Mouse (Mus musculus) activated CD4-positive, CD25-positive, alpha-beta regulatory T cell, adult 4 months (primary cell): ENCODE data around the gene Acsbg2. TPM values are rescaled to one million over a fixed set of nuclear protein-coding genes. Genes with fewer than 3 reads are reported as not detected.

Experiments
- ATAC-seq: one replicate; pipeline ENCODE4 v1.8.0; 2017
- polyA plus RNA-seq, 2 experiments: library from polyadenylated mRNA; unstranded; fragments of 100-300 nt; shearing (Covaris generic); gene quantifications; one replicate each; pipeline ENCODE4 v1.2.1; 2017

Gene Acsbg2
- polyA plus RNA-seq, 2 experiments from 2014 or later, result 0.21 TPM; not detected in 1

DNA sequence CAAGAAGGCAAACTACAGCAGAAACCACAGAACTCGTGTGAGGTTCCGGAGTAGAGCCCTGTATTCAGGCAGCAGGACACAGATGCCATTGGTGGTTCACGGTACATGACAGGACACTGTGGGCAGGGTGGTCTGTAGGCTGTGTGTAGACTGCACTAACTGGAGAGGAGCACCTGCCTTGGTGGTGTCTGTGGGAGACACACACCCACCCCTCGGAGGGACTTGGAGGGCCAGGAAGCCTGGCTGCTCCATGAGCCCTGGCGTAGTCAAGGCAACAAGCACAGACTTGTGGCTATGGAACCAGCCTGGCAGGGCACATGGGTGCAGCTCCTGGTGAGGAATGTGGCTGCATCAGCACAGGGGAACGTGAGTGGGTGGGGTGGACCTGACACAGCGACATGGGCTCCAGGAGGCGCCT is 54.5 kb downstream of the Acsbg2 start:
- ATAC-seq, result peak; percentile 93

DNA sequence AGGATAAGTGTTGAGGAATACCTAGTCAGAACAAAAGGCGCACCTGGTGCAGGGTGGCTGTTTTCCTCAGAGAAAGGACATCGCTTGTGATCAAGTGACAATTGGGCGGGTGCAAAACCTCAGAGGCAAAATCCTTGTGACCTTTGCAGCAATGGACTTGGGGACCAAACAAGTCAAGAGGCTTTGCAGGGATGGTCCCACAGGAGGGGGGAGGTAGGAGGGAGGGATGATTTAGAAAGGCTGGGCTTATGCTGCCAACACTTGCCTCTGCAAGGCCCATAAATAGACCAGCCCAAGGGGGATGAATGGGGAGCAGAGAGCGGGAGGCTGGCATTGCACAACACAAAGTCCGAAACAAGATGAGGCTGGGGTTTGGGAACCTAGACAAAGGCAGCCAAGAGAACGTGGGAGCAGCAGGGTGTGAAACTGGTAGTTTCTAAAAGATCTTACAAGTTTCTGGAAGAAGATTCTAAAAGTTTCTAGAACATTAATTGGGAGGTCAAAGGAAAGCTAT is 55.2 kb downstream of the Acsbg2 start:
- no peak for ATAC-seq

DNA sequence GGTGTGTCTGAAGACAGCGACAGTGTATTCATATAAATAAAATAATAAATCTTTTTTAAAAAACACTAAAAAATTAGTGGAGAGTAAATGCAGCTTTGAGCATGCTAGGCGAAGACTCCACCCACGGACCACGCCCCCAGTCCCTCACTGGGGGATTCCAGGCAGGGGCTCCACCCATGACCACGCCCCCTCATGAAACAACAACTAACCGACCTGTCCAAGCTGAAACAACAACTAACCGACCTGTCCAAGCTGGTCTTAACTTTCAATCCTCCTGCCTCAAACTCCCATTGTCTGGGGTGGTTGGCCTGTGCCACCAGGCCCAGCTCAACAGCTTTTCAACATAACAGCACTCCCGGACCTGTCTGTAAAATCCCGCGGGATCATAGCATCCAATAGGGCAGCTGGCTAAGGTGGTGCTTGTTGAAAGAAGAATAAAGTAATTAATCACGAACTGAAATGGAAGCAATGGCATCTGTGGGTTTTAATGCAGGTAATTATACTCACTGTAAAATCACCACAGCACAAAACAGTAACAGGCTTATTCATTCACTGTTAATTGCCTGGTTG is 56.1 kb downstream of the Acsbg2 start:
- ATAC-seq, result no peak

DNA sequence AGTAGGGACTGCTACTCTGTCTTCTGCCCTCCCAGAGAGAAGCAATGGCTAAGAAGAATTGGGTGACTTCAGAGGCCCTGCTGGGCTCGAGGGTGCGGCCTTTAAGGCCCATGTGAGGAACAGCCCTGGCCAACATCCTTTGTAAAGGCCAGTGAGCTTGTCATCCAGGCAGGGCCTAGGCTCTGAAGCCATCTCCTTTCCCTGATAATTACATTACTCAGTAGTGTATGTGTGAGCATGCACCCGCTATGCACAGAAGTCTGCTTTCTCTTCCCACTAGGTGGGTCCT is 59.2 kb downstream of the Acsbg2 start:
- ATAC-seq, result no peak

DNA sequence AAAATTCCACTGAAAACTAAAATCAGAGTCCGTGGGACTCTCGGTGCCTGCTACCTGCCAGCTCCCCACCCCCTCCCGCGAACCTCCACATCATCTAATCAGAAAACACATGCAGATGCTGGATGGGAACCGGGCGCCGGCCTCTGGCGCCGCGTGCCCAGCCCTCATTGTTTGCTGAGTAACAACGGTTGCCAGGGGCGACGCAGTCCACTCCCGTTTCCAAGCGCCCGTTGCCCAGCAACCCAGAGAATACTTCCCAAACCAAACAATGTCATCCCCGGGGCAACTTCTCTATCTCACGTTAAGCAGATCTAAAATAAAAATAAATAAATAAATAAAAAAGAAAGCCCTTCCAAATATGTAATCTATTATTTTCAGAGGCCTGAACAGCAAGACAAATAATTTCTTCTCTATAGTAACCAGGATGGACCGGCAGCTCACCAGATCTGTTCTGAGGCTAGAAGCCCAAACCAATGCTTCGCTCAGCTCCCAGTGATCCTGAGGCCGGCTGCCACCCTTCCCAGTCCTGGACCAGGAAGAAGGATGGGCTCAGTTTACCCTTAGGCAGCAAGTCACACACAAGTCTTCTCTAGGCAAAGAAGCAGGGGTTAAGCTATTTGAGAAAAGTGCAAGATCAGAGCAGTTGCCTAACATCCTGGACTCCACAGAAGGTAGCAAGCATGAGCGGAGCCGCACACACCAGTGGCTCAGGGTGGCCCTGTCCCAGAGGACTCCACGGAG is 59.8 kb downstream of the Acsbg2 start:
- no peak for ATAC-seq

DNA sequence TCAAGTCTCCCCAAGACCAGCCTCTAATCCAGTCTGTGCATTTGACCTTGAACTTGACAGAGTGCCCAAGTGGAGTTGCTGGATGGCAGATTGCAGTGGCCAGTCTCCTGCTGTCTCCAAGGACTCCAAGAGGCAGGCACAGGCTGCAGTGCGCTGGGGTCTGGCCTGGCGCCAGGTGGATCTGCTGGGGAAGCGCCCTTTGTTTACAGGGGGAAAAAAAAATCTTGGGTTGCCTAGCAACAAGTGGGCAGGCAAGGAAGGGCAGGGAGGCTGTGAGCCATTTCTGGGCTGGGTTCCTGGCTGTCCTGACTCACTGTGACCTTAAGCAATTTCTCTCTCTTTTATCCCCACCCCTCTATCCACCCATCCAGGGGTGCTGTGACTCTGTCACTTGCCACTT is 64.0 kb downstream of the Acsbg2 start:
- no peak for ATAC-seq

DNA sequence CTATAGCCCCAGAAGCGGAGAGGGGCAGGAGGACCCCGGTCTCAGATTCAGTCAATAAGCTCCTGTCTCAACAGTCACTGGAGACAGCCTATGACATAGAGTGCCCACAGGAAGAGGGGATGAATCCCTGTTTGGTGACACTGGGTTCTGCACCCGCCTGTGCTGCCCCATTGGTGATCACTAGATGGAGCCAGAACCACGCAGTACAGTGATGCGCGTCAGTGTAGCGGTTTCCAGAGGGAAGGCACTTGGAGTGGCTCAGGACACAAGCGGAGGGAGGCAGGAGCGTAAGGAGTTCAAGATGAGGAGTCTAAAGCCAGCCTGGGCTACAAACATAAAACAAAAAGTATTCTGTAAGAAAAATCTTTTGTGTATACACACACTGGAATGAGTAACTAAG is 65.7 kb downstream of the Acsbg2 start:
- ATAC-seq, result peak; percentile 69

DNA sequence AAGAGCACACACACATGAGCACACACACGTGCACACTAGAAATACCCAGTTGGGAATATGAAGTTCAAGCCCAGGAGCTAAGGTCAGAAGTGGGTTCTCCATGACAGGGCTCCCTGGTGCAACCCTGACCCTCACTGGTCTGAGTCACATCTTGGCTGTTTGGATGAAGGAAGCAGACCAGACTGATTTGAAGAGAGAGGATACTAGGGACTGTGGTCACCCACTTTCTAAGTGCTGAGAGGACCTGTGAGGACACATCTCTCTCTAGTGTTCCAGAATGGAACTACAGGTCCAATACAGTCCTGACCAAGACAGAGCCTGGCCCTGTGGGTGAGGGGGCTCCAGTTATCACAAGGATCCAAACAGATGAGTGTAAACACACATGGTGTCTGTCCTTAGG is 68.5 kb downstream of the Acsbg2 start:
- no peak for ATAC-seq

DNA sequence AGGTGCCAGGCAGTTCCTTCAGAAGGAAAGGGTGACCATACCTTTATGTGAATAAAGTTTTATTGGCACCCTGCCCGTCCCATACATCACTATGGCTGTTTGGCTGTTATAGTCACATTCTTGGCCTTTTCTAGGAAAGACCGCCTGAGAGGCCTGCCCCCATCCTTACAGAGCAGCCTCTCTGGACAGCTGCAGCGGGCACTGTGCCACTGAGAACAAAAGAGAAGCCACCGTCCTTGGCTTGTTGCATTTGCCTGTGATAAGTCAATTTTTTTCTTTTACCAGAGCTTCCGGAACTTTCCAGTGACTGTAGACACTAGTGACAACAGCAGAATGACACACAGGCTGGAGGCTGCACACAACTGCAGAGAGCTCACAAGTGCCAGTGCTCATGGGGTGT is 69.3 kb downstream of the Acsbg2 start:
- no peak for ATAC-seq

DNA sequence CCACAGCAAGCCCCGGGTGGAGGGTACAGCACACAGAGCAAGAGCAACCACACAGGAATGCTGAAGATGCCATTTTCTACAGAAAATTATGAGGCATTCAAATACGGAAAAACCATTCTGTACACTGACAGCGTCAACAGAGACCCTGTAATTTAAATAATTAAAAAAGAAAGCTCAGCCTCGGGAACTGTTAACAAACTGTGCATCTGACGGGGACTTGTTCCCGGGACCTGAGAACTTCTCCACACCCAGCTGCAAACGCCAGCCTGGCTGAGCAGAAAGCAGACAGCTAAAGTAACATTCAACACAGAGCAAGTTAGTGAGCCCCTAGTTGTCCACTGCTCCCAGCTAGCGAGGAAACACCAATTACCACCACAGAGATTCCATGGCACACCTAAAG is 72.2 kb downstream of the Acsbg2 start:
- no peak for ATAC-seq

DNA sequence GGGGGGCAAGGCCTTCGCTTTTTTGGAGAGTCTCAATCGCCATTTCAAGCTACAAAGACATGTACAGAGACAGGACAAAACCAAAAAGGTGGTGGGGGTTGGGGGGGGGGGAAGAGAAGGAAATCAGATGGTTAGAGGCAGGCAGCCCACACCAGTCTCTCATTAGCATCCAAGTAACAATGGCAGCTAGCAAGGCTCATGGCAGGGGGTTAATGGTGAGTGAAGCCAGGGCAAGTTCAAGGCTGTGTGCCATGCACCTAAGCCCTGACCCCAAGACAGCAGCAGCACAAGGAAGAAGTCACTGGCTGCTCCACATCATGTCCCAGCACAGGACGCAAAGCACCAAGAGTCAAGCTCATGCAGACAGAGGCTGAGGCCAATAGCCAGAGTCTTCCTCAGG is 75.0 kb downstream of the Acsbg2 start:
- ATAC-seq, result no peak

DNA sequence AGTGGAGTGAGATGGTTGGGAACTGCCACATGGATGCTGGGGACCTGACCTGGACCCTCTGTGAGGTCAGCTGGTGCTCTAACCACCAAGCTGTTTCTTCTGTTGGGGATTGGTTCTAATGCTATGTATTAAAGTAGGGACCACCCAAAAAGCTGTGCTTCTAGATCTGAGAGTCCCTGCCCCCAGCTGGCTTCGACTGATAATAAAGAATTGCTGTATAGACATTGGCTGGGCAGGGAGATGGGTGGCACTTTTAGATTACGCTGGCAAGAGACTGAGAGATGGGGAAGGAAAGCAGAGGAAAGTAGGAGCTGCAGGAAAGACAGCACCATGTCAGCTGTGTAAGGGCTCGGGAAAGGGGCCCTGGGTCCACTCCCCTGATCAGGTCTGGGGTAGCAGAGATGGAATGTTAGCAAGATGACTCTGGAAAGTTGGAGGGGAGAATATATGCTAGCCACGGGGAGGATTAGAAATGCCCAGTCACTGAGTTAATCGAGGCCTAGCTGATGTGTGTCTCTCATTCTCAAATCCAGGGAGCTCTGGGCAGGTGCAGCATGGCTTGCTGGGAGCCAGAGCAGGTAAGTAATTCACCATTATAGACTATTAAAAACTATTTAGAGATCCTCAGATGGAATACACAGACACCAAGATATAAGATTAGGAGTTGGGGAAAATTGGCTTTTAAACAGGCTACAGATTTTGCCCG is 80.5 kb downstream of the Acsbg2 start:
- no peak for ATAC-seq

Other genes with a start within 250 kb of the Acsbg2 start
- gene Lonp1, start 247.6 kb downstream of the Acsbg2 start, polyA plus RNA-seq, result 1 to 10 TPM; 7.0 to 8.0 TPM
- gene Catsperd, start 246.3 kb downstream of the Acsbg2 start, polyA plus RNA-seq, result 1 to 10 TPM in 1 of 2 experiments, under 1 TPM in 1; 0.87 to 1.0 TPM
- 10 to 100 TPM; 40.5 to 56.7 TPM for gene Ranbp3, start 201.2 kb downstream of the Acsbg2 start, polyA plus RNA-seq
- gene Ndufa11, start 156.7 kb downstream of the Acsbg2 start, polyA plus RNA-seq, result 100 to 1,000 TPM; 272 to 279 TPM
- gene Vmac, start 156.4 kb downstream of the Acsbg2 start, polyA plus RNA-seq, result 1 to 10 TPM; 6.0 TPM
- not detected for gene Nrtn, start 116.9 kb downstream of the Acsbg2 start, polyA plus RNA-seq
- gene Dus3l, start 109.7 kb downstream of the Acsbg2 start, polyA plus RNA-seq, result 10 to 100 TPM; 24.3 to 32.7 TPM
- gene Prr22, start 104.2 kb downstream of the Acsbg2 start, polyA plus RNA-seq, result under 1 TPM; 0.33 to 0.74 TPM
- 1 to 10 TPM; 1.4 to 1.9 TPM for gene Rfx2, start 43.4 kb downstream of the Acsbg2 start, polyA plus RNA-seq
- under 1 TPM; 0.28 to 0.37 TPM for gene 1700061G19Rik, start 1.0 kb upstream of the Acsbg2 start, polyA plus RNA-seq
- 1 to 10 TPM; 4.6 to 6.4 TPM for gene Mllt1, start 61.0 kb upstream of the Acsbg2 start, polyA plus RNA-seq
- not detected for gene Acer1, start 107.7 kb upstream of the Acsbg2 start, polyA plus RNA-seq
- gene Clpp, start 115.9 kb upstream of the Acsbg2 start, polyA plus RNA-seq, result 10 to 100 TPM; 79.3 to 85.4 TPM
- gene Alkbh7, start 122.9 kb upstream of the Acsbg2 start, polyA plus RNA-seq, result 10 to 100 TPM; 22.6 to 26.9 TPM
- not detected for gene Pspn, start 125.6 kb upstream of the Acsbg2 start, polyA plus RNA-seq
- 10 to 100 TPM; 63.3 to 89.3 TPM for gene Gtf2f1, start 136.8 kb upstream of the Acsbg2 start, polyA plus RNA-seq
- gene Gm17949, start 137.0 kb upstream of the Acsbg2 start, polyA plus RNA-seq, result under 1 TPM in 1 of 2 experiments, not detected in 1; 0.57 TPM
- gene Khsrp, start 157.1 kb upstream of the Acsbg2 start, polyA plus RNA-seq, result 10 to 100 TPM; 19.6 to 30.9 TPM
- gene Slc25a41, start 167.2 kb upstream of the Acsbg2 start, polyA plus RNA-seq, result not detected
- under 1 TPM; 0.46 to 0.73 TPM for gene Crb3, start 184.7 kb upstream of the Acsbg2 start, polyA plus RNA-seq
- gene Slc25a23, start 185.4 kb upstream of the Acsbg2 start, polyA plus RNA-seq, result 1 to 10 TPM; 1.5 to 3.2 TPM
- 100 to 1,000 TPM; 205 to 208 TPM for gene Dennd1c, start 204.1 kb upstream of the Acsbg2 start, polyA plus RNA-seq
- 1 to 10 TPM; 3.5 to 4.2 TPM for gene Tubb4a, start 213.3 kb upstream of the Acsbg2 start, polyA plus RNA-seq
- gene Tnfsf9, start 230.9 kb upstream of the Acsbg2 start, polyA plus RNA-seq, result 1 to 10 TPM; 9.0 to 9.9 TPM